Mouse (Mus musculus) G1E (cell line): ENCODE measurements around the gene Il1rn. TPM values are rescaled to one million over a fixed set of nuclear protein-coding genes. Genes with fewer than 3 reads are reported as not detected.

Experiments used
- ATAC-seq: 2 replicates; pipeline ENCODE4 v1.8.0; 2016; ENCODE audit warnings: mild to moderate bottlenecking; ENCODE audit not compliant: insufficient number of reproducible peaks, poor library complexity, low FRiP score, severe bottlenecking; ENCODE audit errors: extremely low read depth
- DNase-seq: peaks from one replicate; pipeline ENCODE4 v3.0.0; 2012; ENCODE audit warnings: low spot score
- H3K27me3 ChIP-seq: 2 replicates; pipeline ENCODE4 v1.6.1; 2012; ENCODE audit warnings: mild to moderate bottlenecking, low read length, inconsistent platforms; ENCODE audit not compliant: insufficient read depth
- H3K36me3 ChIP-seq: replicated peaks from 2 replicates; pipeline ENCODE3; 2012; ENCODE audit warnings: mild to moderate bottlenecking, inconsistent platforms
- H3K4me1 ChIP-seq: 2 replicates; pipeline ENCODE4 v1.6.1; 2012; ENCODE audit warnings: low read depth, low read length, inconsistent platforms, mixed read lengths; ENCODE audit not compliant: insufficient read depth
- H3K4me3 ChIP-seq: 2 replicates; pipeline ENCODE4 v1.5.1; 2012; ENCODE audit warnings: low read depth, mild to moderate bottlenecking, inconsistent platforms, low read length, moderate library complexity, mixed read lengths
- H3K9me3 ChIP-seq: replicated peaks from 2 replicates; pipeline ENCODE4 v1.6.1; 2012; ENCODE audit warnings: inconsistent platforms
- CTCF ChIP-seq: IDR thresholded peaks from 2 replicates; pipeline ENCODE4 v1.5.1; 2012; ENCODE audit warnings: low read depth, low read length, inconsistent platforms, mixed read lengths
- GATA1 ChIP-seq: IDR thresholded peaks from 2 replicates; pipeline ENCODE4 v1.6.1; 2012; ENCODE audit warnings: borderline replicate concordance, low read length, inconsistent platforms, mixed read lengths
- GATA2 ChIP-seq: IDR thresholded peaks from 2 replicates; pipeline ENCODE4 v1.6.1; 2012; ENCODE audit warnings: low read depth, low read length, inconsistent platforms, borderline replicate concordance
- POLR2AphosphoS5 ChIP-seq: IDR thresholded peaks from 2 replicates; pipeline ENCODE4 v1.6.1; 2012; ENCODE audit warnings: low read depth, low read length, inconsistent platforms; ENCODE audit not compliant: insufficient replicate concordance
- TAL1 ChIP-seq: conservative IDR thresholded peaks from 2 replicates; pipeline ENCODE4 v1.6.1; 2012; ENCODE audit warnings: low read depth, low read length, inconsistent platforms, mixed read lengths
- polyA plus RNA-seq: library from polyadenylated mRNA; stranded (reverse); fragments of >175 nt; gene quantifications from 2 replicates; pipeline ENCODE4 v1.2.3, GENCODE M21; 2012
- total RNA-seq, 2 experiments: library from RNA; stranded (forward) in 1 of 2; stranded (reverse) in 1 of 2; fragments of 200-1000 nt in 1 of 2; fragments of >200 nt in 1 of 2; fragmentation: Nextera tagmentation in 1 of 2; gene quantifications; 2 replicates each; pipeline ENCODE4 v1.2.3; 2014 to 2017

Il1rn gene
- total and polyA plus RNA-seq, 3 experiments, result 0.22 TPM; not detected in 2

- no peaks in the 10 kb centered on the region for H3K36me3 ChIP-seq
- TF ChIP-seq POLR2AphosphoS5 (no peak), CTCF (no peak), GATA2 (no peak), TAL1 (no peak), GATA1 (no peak)
- no peak within 1 kb of the TSS for H3K4me3 ChIP-seq
- no peaks in the 10 kb centered on the region for H3K4me1 ChIP-seq
- ATAC-seq (no peak), DNase-seq (no peak)
- no peaks in the 10 kb centered on the region for H3K9me3 ChIP-seq
- H3K27me3 ChIP-seq, result no peaks in the 10 kb centered on the region
Measured at GRCm38 (mm10) chr2:24367030-24367894, 30.6 kb downstream of the Il1rn start, which contains the start of gene Psd4. TSS of gene Psd4 (plus strand) at chr2:24367580.

GRCm38 (mm10) chr2:24367895-24368261 is 31.2 kb downstream of the Il1rn start:
- DNase-seq (no peak), ATAC-seq (no peak)
- Histone ChIP-seq H3K36me3 (no peaks in the 10 kb centered on the region), H3K4me1 (no peaks in the 10 kb centered on the region), H3K4me3 (no peak overlapping the region), H3K27me3 (no peaks in the 10 kb centered on the region), H3K9me3 (no peaks in the 10 kb centered on the region)
- TF ChIP-seq CTCF, result no peak
- no peak for TF ChIP-seq TAL1
- TF ChIP-seq GATA1, result no peak
- TF ChIP-seq POLR2AphosphoS5, result no peak
- no peak for TF ChIP-seq GATA2

GRCm38 (mm10) chr2:24378747-24379450 is 42.2 kb downstream of the Il1rn start:
- ATAC-seq (no peak), DNase-seq (no peak)
- H3K4me3 ChIP-seq, result no peak overlapping the region
- H3K36me3 ChIP-seq, result no peaks in the 10 kb centered on the region
- H3K9me3 ChIP-seq, result no peaks in the 10 kb centered on the region
- peaks cover 6% of the 10 kb centered on the region; the same call in 1 of the 2 replicates for H3K27me3 ChIP-seq
- no peaks in the 10 kb centered on the region for H3K4me1 ChIP-seq
- no peak for TF ChIP-seq POLR2AphosphoS5
- TF ChIP-seq CTCF, result no peak
- TF ChIP-seq GATA2, result no peak

- Histone ChIP-seq H3K9me3 (no peaks in the 10 kb centered on the region), H3K27me3 (peaks cover 6% of the 10 kb centered on the region; the same call in 1 of the 2 replicates), H3K4me3 (no peak overlapping the region), H3K36me3 (no peaks in the 10 kb centered on the region), H3K4me1 (no peaks in the 10 kb centered on the region)
- no peak for ATAC-seq
- TF ChIP-seq CTCF (no peak), POLR2AphosphoS5 (no peak), GATA1 (no peak), GATA2 (no peak), TAL1 (no peak)
- DNase-seq, result no peak
Measured at GRCm38 (mm10) chr2:24382456-24383230, 46.0 kb downstream of the Il1rn start.

- H3K9me3 ChIP-seq, result no peaks in the 10 kb centered on the region
- no peak for TF ChIP-seq CTCF
- no peak for TF ChIP-seq POLR2AphosphoS5
- TF ChIP-seq GATA2, result no peak
- DNase-seq (no peak), ATAC-seq (no peak)
- H3K4me1 ChIP-seq, result no peaks in the 10 kb centered on the region
- 0 out of 2 replicates have a peak, but pooled peaks cover 2% of the 10 kb centered on the region for H3K27me3 ChIP-seq
- H3K36me3 ChIP-seq, result no peaks in the 10 kb centered on the region
- no peak overlapping the region for H3K4me3 ChIP-seq
Measured at GRCm38 (mm10) chr2:24383636-24384035, 47.0 kb downstream of the Il1rn start.

GRCm38 (mm10) chr2:24384393-24384792 is 47.7 kb downstream of the Il1rn start:
- TF ChIP-seq POLR2AphosphoS5 (no peak), CTCF (no peak), TAL1 (no peak), GATA2 (no peak), GATA1 (no peak)
- no peak overlapping the region for H3K4me3 ChIP-seq
- no peaks in the 10 kb centered on the region for H3K4me1 ChIP-seq
- no peaks in the 10 kb centered on the region for H3K9me3 ChIP-seq
- H3K36me3 ChIP-seq, result no peaks in the 10 kb centered on the region
- DNase-seq (no peak), ATAC-seq (no peak)
- no peaks in the 10 kb centered on the region for H3K27me3 ChIP-seq
